Mouse (Mus musculus): ENCODE measurements around the gene Msx1. TPM values are rescaled to one million over a fixed set of nuclear protein-coding genes. Genes with fewer than 3 reads are reported as not detected.
A peak's percentile ranks its signal among the peaks of the same experiment; 100 is the strongest.

Msx1 gene
- polyA plus RNA-seq, 1 experiment: 5.5 TPM

DNA sequence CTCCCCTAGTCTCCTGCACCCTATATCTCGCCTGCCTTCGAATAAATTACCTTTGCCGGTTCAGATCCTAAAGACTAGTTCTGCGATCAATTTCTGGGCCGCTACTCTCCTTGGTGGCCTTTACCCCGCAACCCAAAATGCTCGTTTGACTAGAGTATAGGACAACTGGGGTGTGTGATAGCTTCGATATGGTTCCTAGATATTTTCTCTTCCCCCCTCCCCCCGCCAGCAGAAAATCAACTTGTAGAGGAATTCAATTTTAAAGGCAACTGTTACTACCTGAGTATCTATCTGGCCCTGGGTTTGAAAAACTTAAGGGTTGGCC lies 3.2 kb upstream of the Msx1 start:
- no peak overlapping the region for H3K27ac ChIP-seq (ENCODE audit: insufficient read depth, low read length)
- H3K4me3 ChIP-seq (ENCODE audit: insufficient read depth, low read length): no peak overlapping the region
- no peak for TF ChIP-seq CTCF (IDR thresholded peaks at IDR 0.05; ENCODE audit: extremely low read depth, insufficient read depth, low read length)
- no peak for TF ChIP-seq POLR2A (IDR thresholded peaks at IDR 0.05; ENCODE audit: extremely low read depth, insufficient read depth, low read length)
- no peaks in the 10 kb centered on the region for H3K4me1 ChIP-seq (ENCODE audit: control insufficient read depth, insufficient read depth, low read length)

DNA sequence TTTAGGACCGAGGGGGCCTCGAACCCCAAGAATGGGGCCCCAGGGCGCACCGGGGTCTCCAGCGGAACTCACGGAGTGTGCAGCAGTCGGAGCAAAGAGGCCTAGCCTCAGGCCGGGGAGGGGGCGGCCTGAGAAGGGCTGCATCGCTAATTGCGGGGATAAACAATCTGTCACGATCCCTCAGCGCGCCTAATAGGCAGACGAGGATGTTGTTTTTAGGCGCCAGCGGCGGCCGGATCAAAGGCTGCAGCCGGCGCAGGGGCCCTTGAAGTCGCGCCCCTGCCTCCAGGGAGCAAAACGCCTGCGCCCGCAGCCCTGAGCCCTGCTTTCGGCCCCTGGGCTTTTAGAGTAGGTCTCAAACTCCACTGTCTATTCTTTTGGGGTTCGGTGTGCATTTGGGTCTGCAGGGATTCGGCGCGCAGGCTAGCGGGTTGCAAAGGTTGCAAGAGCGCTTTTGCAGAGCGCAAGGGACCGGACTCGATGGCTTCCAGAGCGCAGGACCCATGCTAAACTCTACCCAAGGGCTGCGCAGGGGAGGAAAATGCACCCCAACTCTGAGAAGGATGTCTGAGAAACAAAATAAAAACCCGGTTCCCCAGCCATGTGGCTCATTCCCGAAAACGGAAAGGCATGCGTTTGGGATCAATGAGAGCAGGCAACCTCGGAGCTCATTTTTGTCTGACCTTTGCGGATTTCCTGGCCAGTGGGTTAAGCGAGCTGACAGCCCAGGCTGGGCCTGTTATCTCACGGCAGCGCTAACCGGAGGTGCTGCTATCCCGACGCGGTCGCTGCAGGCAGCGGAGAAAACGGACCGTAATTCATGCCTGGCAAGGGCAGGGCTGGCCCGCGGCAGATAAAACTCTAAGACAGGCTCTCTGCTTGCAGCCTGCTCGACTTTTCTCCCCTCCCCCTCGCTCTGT lies 2.6 kb upstream of the Msx1 start:
- H3K4me3 ChIP-seq (ENCODE audit: insufficient read depth, low read length): no peak overlapping the region
- H3K27ac ChIP-seq (ENCODE audit: insufficient read depth, low read length): no peak overlapping the region
- no peak for TF ChIP-seq POLR2A (IDR thresholded peaks at IDR 0.05; ENCODE audit: extremely low read depth, insufficient read depth, low read length)
- no peaks in the 10 kb centered on the region for H3K4me1 ChIP-seq (ENCODE audit: control insufficient read depth, insufficient read depth, low read length)

DNA sequence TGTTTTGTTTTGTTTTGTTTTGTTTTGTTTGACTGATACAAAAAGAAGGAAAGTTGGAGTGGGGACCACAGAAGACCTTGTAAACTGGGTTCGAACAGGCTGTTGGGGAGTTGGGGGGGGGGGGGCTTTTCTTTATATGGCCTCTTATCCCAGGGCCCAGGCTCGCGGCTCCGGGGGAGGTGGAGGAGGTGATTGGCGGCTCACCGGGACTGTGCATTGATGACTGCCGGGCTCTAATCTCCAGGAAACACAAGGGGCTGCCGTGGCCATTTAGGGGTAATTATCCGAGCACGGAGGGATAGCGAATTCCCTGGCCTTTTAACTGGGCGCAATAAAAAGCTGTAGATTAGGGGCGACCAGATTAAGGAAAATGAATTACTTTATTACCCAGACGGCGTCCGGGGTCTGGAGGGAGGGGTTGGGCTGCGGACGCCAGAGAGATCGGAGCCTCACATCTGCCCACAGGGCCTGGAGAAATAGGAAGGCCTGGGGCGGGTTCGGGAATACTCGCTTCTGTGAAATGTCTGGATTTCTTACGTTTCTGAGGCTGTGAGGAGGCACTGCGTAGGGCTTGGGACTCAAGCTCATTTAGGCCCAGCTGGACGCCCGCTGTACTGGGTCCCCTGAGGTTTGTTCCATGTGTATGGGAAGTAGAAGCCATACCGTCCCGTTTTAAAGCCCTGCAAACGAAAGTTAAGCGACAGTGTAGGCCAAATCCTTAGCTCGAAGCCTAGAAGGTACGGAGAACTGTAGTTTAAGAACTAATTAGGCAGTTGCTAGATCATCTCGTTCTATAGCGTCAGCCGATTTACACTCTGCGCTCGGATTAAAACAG lies 1.4 kb upstream of the Msx1 start:
- Histone ChIP-seq H3K4me1 (ENCODE audit: control insufficient read depth, insufficient read depth, low read length) (no peaks in the 10 kb centered on the region), H3K4me3 (ENCODE audit: insufficient read depth, low read length) (no peak overlapping the region), H3K27ac (ENCODE audit: insufficient read depth, low read length) (no peak overlapping the region)
- no peak for TF ChIP-seq POLR2A (IDR thresholded peaks at IDR 0.05; ENCODE audit: extremely low read depth, insufficient read depth, low read length)

- Histone ChIP-seq H3K27ac (ENCODE audit: insufficient read depth, low read length) (no peak overlapping the region), H3K4me1 (ENCODE audit: control insufficient read depth, insufficient read depth, low read length) (no peaks in the 10 kb centered on the region), H3K4me3 (ENCODE audit: insufficient read depth, low read length) (no peak overlapping the region)
- TF ChIP-seq CTCF (IDR thresholded peaks at IDR 0.05; ENCODE audit: extremely low read depth, insufficient read depth, low read length) (no peak), POLR2A (IDR thresholded peaks at IDR 0.05; ENCODE audit: extremely low read depth, insufficient read depth, low read length) (no peak)
Measured at GRCm38 (mm10) chr5:37825111-37825600, 773 bp upstream of the Msx1 start.

GRCm38 (mm10) chr5:37823721-37824460 lies 492 bp downstream of the Msx1 start:
- peak overlapping the region; percentile 57 for H3K27ac ChIP-seq (ENCODE audit: insufficient read depth, low read length)

GRCm38 (mm10) chr5:37822791-37823720 lies 1.3 kb downstream of the Msx1 start:
- peak overlapping the region; percentile 43 for H3K4me3 ChIP-seq (ENCODE audit: insufficient read depth, low read length)
- no peaks in the 10 kb centered on the region for H3K4me1 ChIP-seq (ENCODE audit: control insufficient read depth, insufficient read depth, low read length)
- peak overlapping the region; percentile 57; the same call in 1 of the 2 replicates for H3K27ac ChIP-seq (ENCODE audit: insufficient read depth, low read length)
- no peak for TF ChIP-seq POLR2A (IDR thresholded peaks at IDR 0.05; ENCODE audit: extremely low read depth, insufficient read depth, low read length)
- TF ChIP-seq CTCF (IDR thresholded peaks at IDR 0.05; ENCODE audit: extremely low read depth, insufficient read depth, low read length): no peak

More at GRCm38 (mm10) chr5:37823721-37824460, 492 bp downstream of the Msx1 start:
- peak overlapping the region; percentile 43 for H3K4me3 ChIP-seq (ENCODE audit: insufficient read depth, low read length)
- TF ChIP-seq CTCF (IDR thresholded peaks at IDR 0.05; ENCODE audit: extremely low read depth, insufficient read depth, low read length) (no peak), POLR2A (IDR thresholded peaks at IDR 0.05; ENCODE audit: extremely low read depth, insufficient read depth, low read length) (no peak)
- H3K4me1 ChIP-seq (ENCODE audit: control insufficient read depth, insufficient read depth, low read length): no peaks in the 10 kb centered on the region

DNA sequence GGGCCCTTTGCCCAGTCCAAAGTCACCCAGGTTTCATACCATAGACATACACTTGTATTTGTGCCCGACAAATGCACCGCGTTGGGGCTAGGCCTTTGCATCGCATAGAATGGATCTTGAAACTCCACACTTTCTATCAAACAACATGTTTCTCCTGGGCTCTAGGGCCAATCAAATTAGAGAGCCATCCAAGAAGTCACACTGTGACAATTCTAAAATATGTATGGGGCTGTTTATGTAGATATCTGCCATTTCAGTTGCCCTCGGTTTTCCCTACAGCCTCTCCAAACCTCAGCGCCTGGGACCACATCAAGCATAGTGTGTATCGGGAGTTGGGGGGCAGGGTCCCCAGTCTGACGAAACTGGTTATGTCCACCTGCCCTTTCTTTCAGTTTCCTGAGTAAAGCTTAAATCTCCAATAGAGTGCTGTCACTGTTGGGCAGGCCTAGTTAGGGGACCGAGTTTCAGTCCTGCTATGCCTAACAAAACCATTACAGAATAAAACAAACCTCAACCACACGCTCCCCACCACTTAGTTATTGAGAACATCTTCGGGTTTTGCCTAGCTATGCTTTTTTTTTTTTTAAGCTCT lies 2.2 kb downstream of the Msx1 start:
- no peak overlapping the region for H3K4me3 ChIP-seq (ENCODE audit: insufficient read depth, low read length)
- no peaks in the 10 kb centered on the region for H3K4me1 ChIP-seq (ENCODE audit: control insufficient read depth, insufficient read depth, low read length)
- TF ChIP-seq CTCF (IDR thresholded peaks at IDR 0.05; ENCODE audit: extremely low read depth, insufficient read depth, low read length) (no peak), POLR2A (IDR thresholded peaks at IDR 0.05; ENCODE audit: extremely low read depth, insufficient read depth, low read length) (no peak)
- H3K27ac ChIP-seq (ENCODE audit: insufficient read depth, low read length): no peak overlapping the region

DNA sequence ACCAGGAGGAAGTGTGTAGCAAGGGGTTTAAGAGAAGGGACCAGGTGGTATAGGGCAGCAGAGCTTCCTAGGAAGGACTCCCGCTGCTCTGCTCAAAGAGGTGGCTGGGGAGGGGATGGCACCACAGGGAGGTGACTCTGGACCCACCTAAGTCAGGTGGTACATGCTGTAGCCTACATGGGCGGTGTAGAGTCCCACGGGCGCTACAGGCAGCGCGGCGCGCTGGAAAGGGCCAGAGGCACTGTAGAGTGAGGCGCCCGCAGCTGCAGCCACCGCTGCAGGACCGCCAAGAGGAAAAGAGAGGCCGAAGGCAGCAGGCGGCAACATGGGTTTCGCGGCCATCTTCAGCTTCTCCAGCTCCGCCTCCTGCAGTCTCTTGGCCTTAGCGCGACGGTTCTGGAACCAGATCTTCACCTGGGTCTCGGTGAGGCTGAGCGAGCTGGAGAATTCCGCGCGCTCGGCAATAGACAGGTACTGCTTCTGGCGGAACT lies 3.2 kb downstream of the Msx1 start:
- Histone ChIP-seq H3K27ac (ENCODE audit: insufficient read depth, low read length) (no peak overlapping the region), H3K4me3 (ENCODE audit: insufficient read depth, low read length) (no peak overlapping the region), H3K4me1 (ENCODE audit: control insufficient read depth, insufficient read depth, low read length) (no peaks in the 10 kb centered on the region)
- TF ChIP-seq POLR2A (IDR thresholded peaks at IDR 0.05; ENCODE audit: extremely low read depth, insufficient read depth, low read length) (no peak), CTCF (IDR thresholded peaks at IDR 0.05; ENCODE audit: extremely low read depth, insufficient read depth, low read length) (no peak)

Data from cortical plate, adult 2 months (tissue).